Mouse (Mus musculus) right cerebral cortex, postnatal 36 days (tissue): ENCODE measurements around the gene Hid1.
A peak's percentile ranks its signal among the peaks of the same experiment; 100 is the strongest.

Experiments used
- DNase-seq, 2 experiments: peaks; one replicate each; pipeline ENCODE4 v3.0.0; 2022; ENCODE audit warnings: low spot score in 2 of 2, mixed read lengths in 1 of 2

Hid1 gene

GRCm38 (mm10) chr11:115337350-115337749 is 30.2 kb downstream of the Hid1 start:
- no peak for DNase-seq

GRCm38 (mm10) chr11:115336115-115336514 is 31.4 kb downstream of the Hid1 start:
- no peak for DNase-seq

- DNase-seq, result no peak
Measured at GRCm38 (mm10) chr11:115335223-115335622, 32.3 kb downstream of the Hid1 start.

GRCm38 (mm10) chr11:115334531-115334930 is 33.0 kb downstream of the Hid1 start, which contains the start of gene Otop3:
Gene Otop3, plus strand, starts transcription at chr11:115334731.
- DNase-seq, result no peak

- DNase-seq, result no peak
Measured at GRCm38 (mm10) chr11:115329339-115329738, 38.2 kb downstream of the Hid1 start.

- peak; percentile 43 to 54 for DNase-seq
Measured at GRCm38 (mm10) chr11:115326730-115327129, 40.8 kb downstream of the Hid1 start.

GRCm38 (mm10) chr11:115323354-115323753 is 44.2 kb downstream of the Hid1 start:
- no peak for DNase-seq

GRCm38 (mm10) chr11:115321906-115322693 is 45.5 kb downstream of the Hid1 start, which contains the start of gene Ush1g:
Gene Ush1g, minus strand, starts transcription at chr11:115322041.
- DNase-seq, result no peak

- DNase-seq, result no peak
Measured at GRCm38 (mm10) chr11:115319704-115320383, 47.7 kb downstream of the Hid1 start.

GRCm38 (mm10) chr11:115318245-115319027 is 49.1 kb downstream of the Hid1 start:
- DNase-seq, result no peak

- no peak for DNase-seq
Measured at GRCm38 (mm10) chr11:115317204-115317603, 50.4 kb downstream of the Hid1 start.

GRCm38 (mm10) chr11:115314249-115314648 is 53.3 kb downstream of the Hid1 start:
- DNase-seq, result no peak

GRCm38 (mm10) chr11:115308781-115309180 is 58.8 kb downstream of the Hid1 start:
- DNase-seq, result no peak

GRCm38 (mm10) chr11:115306863-115307262 is 60.7 kb downstream of the Hid1 start, which contains the start of gene Otop2:
Gene Otop2, plus strand, starts transcription at chr11:115307163.
- no peak for DNase-seq

- DNase-seq, result no peak
Measured at GRCm38 (mm10) chr11:115303167-115303566, 64.4 kb downstream of the Hid1 start.

- DNase-seq, result no peak
Measured at GRCm38 (mm10) chr11:115301351-115301750, 66.2 kb downstream of the Hid1 start.

- DNase-seq, result no peak
Measured at GRCm38 (mm10) chr11:115300745-115301144, 66.8 kb downstream of the Hid1 start.

GRCm38 (mm10) chr11:115298160-115298559 is 69.4 kb downstream of the Hid1 start:
- DNase-seq, result no peak
